Mouse (Mus musculus) urinary bladder, adult 2 months (tissue): ENCODE data around the gene Pafah1b3. TPM values are rescaled to one million over a fixed set of nuclear protein-coding genes. Genes with fewer than 3 reads are reported as not detected.

Experiments used
- DNase-seq: peaks from one replicate; pipeline ENCODE4 v3.0.0; 2022; ENCODE audit warnings: low spot score
- polyA plus RNA-seq: library from polyadenylated mRNA; depleted of rRNA; stranded (reverse); fragments of >200 nt; gene quantifications from 2 replicates; pipeline ENCODE4 v1.2.3, GENCODE M21; 2012

The Pafah1b3 gene
- polyA plus RNA-seq, 1 experiment = 48.5 TPM

- peak; percentile 22 for DNase-seq
These were observed 8.3 kb upstream of the Pafah1b3 start, which contains the start of gene Tmem145 for GRCm38 (mm10) chr7:25305956-25306613. Tmem145 (plus strand) TSS chr7:25306106.

- no peak for DNase-seq
These were observed 7.7 kb upstream of the Pafah1b3 start for GRCm38 (mm10) chr7:25305481-25305880.

- no peak for DNase-seq
These were observed 5.9 kb upstream of the Pafah1b3 start for GRCm38 (mm10) chr7:25303685-25304006.

- no peak for DNase-seq
These were observed 5.4 kb upstream of the Pafah1b3 start for GRCm38 (mm10) chr7:25303003-25303684.

- DNase-seq = no peak
These were observed 3.3 kb upstream of the Pafah1b3 start, which contains the start of gene Prr19 for GRCm38 (mm10) chr7:25301063-25301462. Prr19 (plus strand) TSS chr7:25301411.

GRCm38 (mm10) chr7:25296945-25297453 lies 787 bp downstream of the Pafah1b3 start:
- peak; percentile 26 for DNase-seq

- no peak for DNase-seq
These were observed 2.6 kb downstream of the Pafah1b3 start for GRCm38 (mm10) chr7:25294960-25295722.

GRCm38 (mm10) chr7:25294495-25294894 lies 3.3 kb downstream of the Pafah1b3 start:
- DNase-seq = no peak

GRCm38 (mm10) chr7:25293191-25293739 lies 4.5 kb downstream of the Pafah1b3 start:
- DNase-seq = no peak

- peak; percentile 20 for DNase-seq
These were observed 5.7 kb downstream of the Pafah1b3 start for GRCm38 (mm10) chr7:25292107-25292506.

GRCm38 (mm10) chr7:25290911-25291310 lies 6.9 kb downstream of the Pafah1b3 start:
- DNase-seq = no peak

- DNase-seq = no peak
These were observed 7.3 kb downstream of the Pafah1b3 start for GRCm38 (mm10) chr7:25290463-25290862.

- DNase-seq = no peak
These were observed 7.9 kb downstream of the Pafah1b3 start for GRCm38 (mm10) chr7:25289925-25290324.

- DNase-seq = no peak
These were observed 9.1 kb downstream of the Pafah1b3 start for GRCm38 (mm10) chr7:25288721-25289120.

GRCm38 (mm10) chr7:25288011-25288410 lies 9.8 kb downstream of the Pafah1b3 start:
- DNase-seq = no peak

GRCm38 (mm10) chr7:25286989-25287388 lies 10.8 kb downstream of the Pafah1b3 start:
- DNase-seq = no peak

GRCm38 (mm10) chr7:25285511-25286238 lies 12.1 kb downstream of the Pafah1b3 start:
- no peak for DNase-seq

GRCm38 (mm10) chr7:25284766-25285165 lies 13.0 kb downstream of the Pafah1b3 start:
- no peak for DNase-seq

- DNase-seq = no peak
These were observed 13.6 kb downstream of the Pafah1b3 start for GRCm38 (mm10) chr7:25284171-25284570.

- no peak for DNase-seq
These were observed 14.1 kb downstream of the Pafah1b3 start for GRCm38 (mm10) chr7:25283637-25284036.

GRCm38 (mm10) chr7:25282731-25283211 lies 15.0 kb downstream of the Pafah1b3 start:
- DNase-seq = peak; percentile 57
